Mouse (Mus musculus) left cerebral cortex, adult 11 months (tissue): ENCODE measurements around the gene Nfkbil1.

ENCODE experiments used
- DNase-seq: peaks from one replicate; pipeline ENCODE4 v3.0.0; 2022; ENCODE audit warnings: low spot score

Gene Nfkbil1

DNA sequence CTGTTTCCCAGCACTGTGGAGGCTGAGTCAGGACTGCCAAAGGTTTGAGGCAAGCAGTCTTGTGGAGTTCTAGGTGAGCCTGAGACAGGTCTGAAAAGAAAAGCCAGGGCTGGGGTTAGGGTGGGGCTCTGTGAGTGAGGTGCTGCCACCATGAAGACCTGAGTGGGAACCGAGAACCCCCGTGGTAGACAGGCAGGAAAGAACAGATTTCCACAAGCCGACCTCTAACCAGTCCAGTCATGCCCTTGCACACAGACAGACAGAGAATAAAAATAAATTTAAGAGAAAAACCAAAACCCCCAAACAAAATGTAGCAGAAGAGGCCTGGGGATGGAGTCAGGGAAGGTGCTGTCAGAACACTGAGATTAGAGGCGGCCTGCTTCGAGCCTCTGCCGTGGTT is 60.2 kb downstream of the Nfkbil1 start:
- no peak for DNase-seq

DNA sequence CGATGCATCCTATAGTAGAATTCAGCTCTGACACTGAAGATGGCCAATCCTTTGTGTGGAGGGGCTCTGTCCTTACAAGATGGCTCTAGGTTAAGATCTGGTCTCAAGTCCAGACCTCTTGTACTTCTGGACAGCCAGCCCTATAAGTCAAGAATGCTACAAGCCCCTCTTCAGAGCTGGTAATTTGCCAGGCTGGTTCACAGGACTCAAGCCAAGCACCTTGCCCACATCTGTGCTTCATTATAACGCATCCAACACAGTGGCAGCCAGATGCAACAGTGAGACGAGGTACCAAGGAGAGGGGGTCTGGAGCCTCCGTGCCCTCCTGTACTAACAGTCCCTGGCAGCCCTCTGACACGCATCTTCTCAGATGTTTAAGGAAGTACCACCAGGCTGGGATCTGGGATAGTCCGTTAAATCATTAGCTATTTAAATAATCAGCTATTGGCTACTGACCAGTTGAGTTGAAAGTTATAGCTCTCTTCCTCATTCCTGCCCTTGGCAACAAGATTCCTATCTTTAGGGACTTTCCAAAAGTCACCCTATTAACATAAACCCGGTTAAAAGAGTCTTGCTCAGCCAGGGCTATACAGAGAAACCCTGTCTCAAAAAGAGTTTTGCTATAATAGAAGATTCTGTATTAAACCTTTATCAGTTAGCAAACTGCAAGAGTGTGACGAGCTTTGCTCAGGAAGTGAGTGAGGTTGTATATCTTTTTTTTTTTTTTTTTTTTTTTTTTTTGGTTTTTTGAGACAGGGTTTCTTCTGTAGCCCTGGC is 61.2 kb downstream of the Nfkbil1 start:
- DNase-seq = no peak

DNA sequence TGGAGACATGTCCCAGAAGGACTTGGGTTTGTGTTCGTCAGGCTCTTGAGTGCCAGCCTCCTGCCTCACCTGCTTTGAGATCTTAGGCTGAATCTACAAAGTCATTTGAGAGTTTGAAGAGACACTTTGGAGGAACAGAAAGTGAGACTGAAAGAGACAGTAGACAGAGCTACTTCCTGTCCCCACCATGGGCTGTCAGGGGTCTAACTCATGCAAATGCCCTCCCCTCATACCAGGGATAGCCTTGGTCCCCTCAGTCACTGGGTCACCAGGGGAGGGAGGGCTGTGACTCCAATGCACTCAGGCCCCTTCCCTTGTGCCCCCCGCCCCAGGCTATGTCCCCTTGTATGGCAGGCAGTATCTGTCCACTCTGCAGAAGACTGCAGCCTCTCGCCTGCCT is 62.3 kb downstream of the Nfkbil1 start:
- no peak for DNase-seq

DNA sequence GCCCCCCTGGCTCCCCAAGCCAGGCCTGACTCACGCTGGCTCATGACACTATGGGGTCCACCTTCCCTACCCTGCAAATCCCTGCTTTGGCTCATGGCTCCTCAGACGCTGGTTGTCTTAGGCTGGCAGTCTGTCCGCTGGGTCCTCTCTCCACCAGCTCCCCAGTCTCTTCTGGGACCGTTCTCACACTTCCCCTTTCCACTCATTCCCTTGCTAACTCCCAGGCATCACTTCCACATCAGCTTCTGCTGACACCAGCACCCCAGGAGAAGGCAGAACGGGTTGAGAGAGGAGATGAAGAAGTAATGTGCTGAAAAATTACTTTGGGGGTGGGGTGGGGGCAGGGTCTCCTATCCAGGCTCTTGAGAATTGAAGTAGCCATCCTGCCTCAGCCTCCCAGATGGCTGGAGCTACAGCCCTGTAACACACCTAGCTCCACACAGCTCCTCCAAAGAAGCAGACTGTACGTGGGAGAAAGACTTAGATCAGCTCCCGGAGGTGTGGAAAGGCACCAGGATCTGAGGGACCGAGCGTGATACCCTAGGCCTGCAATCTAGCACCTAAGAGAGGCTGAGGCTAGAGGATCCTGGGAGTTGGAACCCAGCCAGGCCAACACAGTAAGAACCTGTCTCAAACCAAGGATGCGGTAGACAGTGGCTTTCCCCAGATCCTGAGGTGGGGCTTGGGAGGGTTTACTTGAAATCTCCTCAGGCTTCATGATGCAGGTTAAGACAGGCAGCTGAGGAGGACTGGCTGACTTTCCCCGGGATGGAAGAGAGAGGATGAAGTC is 63.0 kb downstream of the Nfkbil1 start:
- no peak for DNase-seq
